Mouse (Mus musculus) kidney, postnatal 36 days (tissue): ENCODE measurements around the gene Tecpr2.

Source experiments
- DNase-seq, 2 experiments: peaks; one replicate each; pipeline ENCODE4 v3.0.0; 2021 to 2022; ENCODE audit warnings: mixed read lengths in 2 of 2

Tecpr2 gene

GRCm38 (mm10) chr12:110949410-110949809 is 60.3 kb downstream of the Tecpr2 start:
- no peak for DNase-seq

- no peak for DNase-seq
Measured at GRCm38 (mm10) chr12:110950151-110950550, 61.1 kb downstream of the Tecpr2 start.

GRCm38 (mm10) chr12:110951236-110951635 is 62.2 kb downstream of the Tecpr2 start:
- DNase-seq, result peak in 1 of 2 experiments; percentile 14

GRCm38 (mm10) chr12:110952628-110953385 is 63.7 kb downstream of the Tecpr2 start:
- no peak for DNase-seq

- no peak for DNase-seq
Measured at GRCm38 (mm10) chr12:110953443-110953842, 64.4 kb downstream of the Tecpr2 start.

GRCm38 (mm10) chr12:110953900-110954299 is 64.8 kb downstream of the Tecpr2 start:
- DNase-seq, result no peak

DNA sequence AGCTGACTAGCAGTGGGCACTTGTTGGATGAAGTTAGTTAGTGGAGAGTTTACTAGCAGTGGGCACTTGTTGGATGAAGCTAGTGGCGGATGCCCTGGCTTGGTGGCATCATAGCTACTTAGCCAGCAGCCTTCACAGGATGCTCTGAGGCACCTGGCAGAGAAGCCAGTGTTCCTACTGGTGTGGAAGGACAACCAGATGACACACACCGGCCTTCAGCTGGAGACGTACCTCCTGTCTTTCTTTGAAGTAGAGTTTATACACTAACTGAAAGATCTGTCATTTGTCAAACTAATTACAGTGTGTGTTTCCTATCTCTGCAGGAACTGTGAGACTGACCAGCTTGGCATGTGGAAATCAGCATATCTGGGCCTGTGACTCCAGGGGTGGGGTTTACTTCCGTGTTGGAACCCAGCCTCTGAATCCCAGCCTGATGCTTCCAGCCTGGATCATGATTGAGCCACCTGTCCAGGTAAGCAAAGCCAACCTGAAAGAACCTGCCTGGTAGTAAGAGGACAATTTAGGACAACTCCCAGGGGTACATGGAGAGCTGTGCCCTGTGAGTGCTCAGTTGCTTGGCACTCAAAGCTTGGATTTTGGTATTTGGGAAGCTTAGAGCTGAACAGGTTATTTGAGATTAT is 65.4 kb downstream of the Tecpr2 start:
- DNase-seq, result no peak

DNA sequence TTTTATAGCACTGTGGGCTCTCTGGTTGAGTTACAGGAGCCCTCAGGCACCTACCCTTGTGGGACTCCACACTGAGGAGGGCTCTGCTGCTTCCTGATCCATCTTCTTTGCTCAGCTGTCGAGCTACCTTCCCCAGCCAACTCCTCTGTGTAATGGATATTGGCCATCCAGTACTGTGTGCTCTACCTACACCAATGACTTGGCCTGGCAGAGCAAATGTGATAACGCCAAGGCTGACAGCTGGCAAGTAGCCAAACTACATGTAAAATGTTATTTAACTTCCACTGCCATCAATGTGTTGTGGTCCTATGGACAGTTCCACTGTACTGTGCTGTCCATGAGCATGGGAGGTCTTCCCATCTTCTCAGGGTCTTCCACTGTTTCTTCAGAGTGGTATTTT is 72.9 kb downstream of the Tecpr2 start:
- no peak for DNase-seq

DNA sequence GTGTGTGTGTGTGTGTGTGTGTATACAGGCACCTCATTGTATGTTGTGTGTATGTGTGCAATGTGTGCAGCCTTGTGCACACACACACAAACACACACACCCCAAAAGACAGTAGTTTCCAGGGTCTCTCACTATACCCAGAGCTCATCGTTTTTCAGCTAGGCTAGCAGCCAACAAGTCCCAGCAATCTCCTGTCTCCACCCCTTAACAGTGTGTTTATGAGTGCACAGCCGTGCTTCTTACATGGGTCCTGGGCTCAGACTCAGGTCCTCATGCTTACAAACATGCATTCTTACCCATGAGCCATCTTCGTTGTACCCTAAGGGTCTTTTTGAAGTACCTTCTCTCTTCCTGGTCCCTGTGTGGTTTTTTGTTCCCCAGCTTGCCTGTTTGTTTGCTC is 76.4 kb downstream of the Tecpr2 start:
- no peak for DNase-seq

DNA sequence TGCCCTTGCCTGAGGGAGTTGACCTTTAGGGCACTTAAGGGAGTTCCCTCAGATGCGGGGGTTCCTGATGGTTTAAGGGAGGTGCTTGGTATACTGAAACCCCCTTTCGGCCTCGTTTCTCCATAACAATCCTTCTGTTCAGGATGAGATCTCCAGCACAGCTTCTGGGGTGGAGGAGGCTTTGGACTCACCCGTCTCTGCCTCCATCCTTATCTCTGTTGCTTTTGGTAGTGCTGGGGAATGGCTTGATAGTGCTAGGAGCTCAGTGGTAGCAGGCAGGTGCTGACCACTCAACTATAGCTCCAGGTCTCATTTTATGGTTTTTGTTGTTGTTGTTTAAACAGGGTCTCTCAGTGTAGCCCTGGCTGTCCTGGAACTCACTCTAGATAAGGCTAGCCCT is 77.0 kb downstream of the Tecpr2 start:
- no peak for DNase-seq

- no peak for DNase-seq
Measured at GRCm38 (mm10) chr12:110967146-110967545, 78.1 kb downstream of the Tecpr2 start.

DNA sequence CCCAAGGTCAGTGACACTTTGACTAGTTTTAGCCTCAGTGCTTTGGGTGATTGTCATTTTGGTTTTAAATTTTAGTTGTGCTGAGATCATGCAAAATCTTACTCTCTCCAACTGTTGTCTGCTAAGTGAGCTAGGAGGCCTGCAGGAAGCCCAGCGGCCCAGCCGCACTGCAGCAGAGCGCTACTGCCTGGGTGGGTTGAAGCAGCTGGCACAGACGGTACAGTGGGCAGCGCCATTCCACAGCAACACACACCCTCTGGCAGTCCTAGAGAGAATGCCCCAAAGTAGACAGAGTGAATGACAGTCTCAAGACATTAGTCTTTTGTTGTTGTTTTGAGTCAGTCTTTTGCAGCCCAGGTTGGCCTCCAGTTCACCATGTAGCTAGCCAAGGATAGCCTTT is 81.3 kb downstream of the Tecpr2 start:
- no peak for DNase-seq

GRCm38 (mm10) chr12:110971972-110972371 is 82.9 kb downstream of the Tecpr2 start:
- no peak for DNase-seq

DNA sequence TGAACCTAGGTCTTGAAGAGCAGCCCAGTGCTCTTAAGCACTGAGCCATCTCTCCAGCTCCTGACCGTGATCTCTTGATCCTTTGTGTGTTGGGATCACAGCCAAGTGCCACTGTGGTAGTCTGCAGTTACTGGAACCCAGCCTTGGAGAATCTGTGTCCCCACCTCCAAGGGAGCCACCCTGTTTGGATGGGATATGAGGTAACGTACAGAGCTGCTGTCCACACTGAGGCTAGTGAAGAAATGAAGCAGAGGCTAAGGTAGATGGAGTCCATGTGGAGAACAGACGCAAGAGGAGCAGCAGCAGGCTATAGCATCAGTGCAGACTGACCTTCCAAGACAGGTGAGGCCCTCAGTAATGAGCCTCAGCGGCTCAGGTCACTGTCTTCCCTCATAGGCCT is 84.8 kb downstream of the Tecpr2 start:
- no peak for DNase-seq

GRCm38 (mm10) chr12:110974295-110974694 is 85.2 kb downstream of the Tecpr2 start:
- no peak for DNase-seq

GRCm38 (mm10) chr12:110974726-110975125 is 85.7 kb downstream of the Tecpr2 start:
- DNase-seq, result no peak

- no peak for DNase-seq
Measured at GRCm38 (mm10) chr12:110975385-110975784, 86.3 kb downstream of the Tecpr2 start.

GRCm38 (mm10) chr12:110975838-110976468 is 86.9 kb downstream of the Tecpr2 start:
- DNase-seq, result peak; percentile 38 to 39

DNA sequence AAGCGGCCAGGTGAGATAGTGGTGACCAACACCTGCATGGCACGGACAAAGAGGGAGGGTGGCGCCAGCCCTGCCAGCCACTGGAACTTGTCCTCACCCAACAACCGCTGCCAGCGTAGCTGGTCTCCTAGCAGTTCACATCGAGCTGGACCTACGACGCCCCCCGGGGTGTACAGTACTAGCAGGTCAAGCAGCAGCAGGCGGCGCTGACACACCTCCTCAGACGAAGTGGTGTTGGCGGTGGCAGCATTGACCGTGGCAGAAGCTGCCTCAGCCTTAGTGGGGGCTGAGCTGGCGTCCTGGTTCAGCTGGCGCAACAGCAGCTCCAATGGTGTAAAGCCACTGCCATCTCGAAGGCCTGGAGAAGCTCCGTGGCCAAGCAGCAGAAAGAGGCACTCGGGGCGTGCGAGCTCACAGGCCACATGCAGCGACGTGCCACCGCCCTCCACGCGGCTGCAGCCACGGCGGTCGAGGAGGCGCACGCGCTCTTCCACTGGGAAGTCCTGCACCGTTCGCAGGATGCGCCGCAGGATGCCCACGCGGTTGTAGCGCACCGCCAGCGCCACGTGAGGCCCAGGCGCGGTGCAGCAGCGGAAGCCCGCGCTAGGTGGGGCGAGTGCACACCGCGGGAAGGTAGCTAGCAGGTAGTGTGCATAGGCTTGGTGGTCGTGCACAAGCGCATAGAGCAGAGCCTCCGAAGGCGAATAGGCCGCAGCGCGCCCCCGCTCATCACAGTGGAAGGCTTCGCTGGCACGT is 87.7 kb downstream of the Tecpr2 start:
- DNase-seq, result no peak

- DNase-seq, result no peak
Measured at GRCm38 (mm10) chr12:110977345-110977733, 88.3 kb downstream of the Tecpr2 start.

- DNase-seq, result peak in 1 of 2 experiments; percentile 51
Measured at GRCm38 (mm10) chr12:110977896-110978606, 89.0 kb downstream of the Tecpr2 start.

- peak; percentile 99 to 100 for DNase-seq
Measured at GRCm38 (mm10) chr12:110978607-110979406, 89.7 kb downstream of the Tecpr2 start, which contains the start of gene Ankrd9. Gene Ankrd9, minus strand, starts transcription at chr12:110979040.
